Mouse (Mus musculus) cerebellum, adult (tissue): ENCODE measurements at regions not wholly inside any gene's neighbourhood (a gene's known extent, or its start where the extent isn't known, plus 50 kb on each side); places are given as distances from the start of the nearest gene placed in this dataset.

ENCODE experiments used
- ATAC-seq: cut with Nextera tagmentation; 2 replicates; pipeline ENCODE4 v1.9.2; 2017; ENCODE audit warnings: mild to moderate bottlenecking, moderate library complexity, mixed read lengths; ENCODE audit not compliant: insufficient number of reproducible peaks, low FRiP score, low TSS enrichment

- no peak for ATAC-seq
Measured at GRCm38 (mm10) chr16:93287520-93287919, 316.3 kb downstream of the Setd4 start.

- ATAC-seq: no peak
Measured at GRCm38 (mm10) chr16:93286816-93287215, 317.0 kb downstream of the Setd4 start.

- no peak for ATAC-seq
Measured at GRCm38 (mm10) chr16:93285191-93285590, 318.7 kb downstream of the Setd4 start.

- no peak for ATAC-seq
Measured at GRCm38 (mm10) chr16:93281715-93282114, 322.1 kb downstream of the Setd4 start.

- no peak for ATAC-seq
Measured at GRCm38 (mm10) chr16:93272636-93273035, 331.2 kb downstream of the Setd4 start.

GRCm38 (mm10) chr16:93272146-93272545 is 331.7 kb downstream of the Setd4 start:
- ATAC-seq: no peak

GRCm38 (mm10) chr16:93264061-93264585 is 339.7 kb downstream of the Setd4 start:
- ATAC-seq: no peak

GRCm38 (mm10) chr16:93263141-93263815 is 340.6 kb downstream of the Setd4 start:
- no peak for ATAC-seq

- ATAC-seq: no peak
Measured at GRCm38 (mm10) chr16:93246825-93247224, 357.0 kb downstream of the Setd4 start.

- no peak for ATAC-seq
Measured at GRCm38 (mm10) chr16:93245738-93246137, 358.1 kb downstream of the Setd4 start.

GRCm38 (mm10) chr16:93238898-93239297 is 365.0 kb downstream of the Setd4 start:
- no peak for ATAC-seq

GRCm38 (mm10) chr16:93238326-93238725 is 365.5 kb downstream of the Setd4 start:
- no peak for ATAC-seq

- no peak for ATAC-seq
Measured at GRCm38 (mm10) chr16:93225644-93226043, 378.2 kb downstream of the Setd4 start.

GRCm38 (mm10) chr16:93225196-93225595 is 378.7 kb downstream of the Setd4 start:
- no peak for ATAC-seq

GRCm38 (mm10) chr16:93219731-93220130 is 384.1 kb downstream of the Setd4 start:
- ATAC-seq: no peak

GRCm38 (mm10) chr16:93218402-93218801 is 385.5 kb downstream of the Setd4 start:
- ATAC-seq: no peak

- ATAC-seq: no peak
Measured at GRCm38 (mm10) chr16:93217600-93218226, 386.1 kb downstream of the Setd4 start.

- no peak for ATAC-seq
Measured at GRCm38 (mm10) chr16:93215630-93216029, 388.2 kb downstream of the Setd4 start.

- no peak for ATAC-seq
Measured at GRCm38 (mm10) chr16:93213618-93214017, 387.7 kb upstream of the Runx1 start.

- ATAC-seq: no peak
Measured at GRCm38 (mm10) chr16:93207675-93208074, 381.7 kb upstream of the Runx1 start.

- ATAC-seq: no peak
Measured at GRCm38 (mm10) chr16:93207217-93207616, 381.3 kb upstream of the Runx1 start.

GRCm38 (mm10) chr16:93206325-93206724 is 380.4 kb upstream of the Runx1 start:
- ATAC-seq: no peak
